Mouse (Mus musculus): ENCODE measurements around the gene Adamts15. TPM values are rescaled to one million over a fixed set of nuclear protein-coding genes. Genes with fewer than 3 reads are reported as not detected.
A peak's percentile ranks its signal among the peaks of the same experiment; 100 is the strongest.

Adamts15 gene
- not detected in 2 replicates for total RNA-seq (2015; ENCODE audit: low replicate concordance)
- total RNA-seq (2017; ENCODE audit: low replicate concordance) = 0.13 TPM in 1 of 2 replicates, not detected in the other

DNA sequence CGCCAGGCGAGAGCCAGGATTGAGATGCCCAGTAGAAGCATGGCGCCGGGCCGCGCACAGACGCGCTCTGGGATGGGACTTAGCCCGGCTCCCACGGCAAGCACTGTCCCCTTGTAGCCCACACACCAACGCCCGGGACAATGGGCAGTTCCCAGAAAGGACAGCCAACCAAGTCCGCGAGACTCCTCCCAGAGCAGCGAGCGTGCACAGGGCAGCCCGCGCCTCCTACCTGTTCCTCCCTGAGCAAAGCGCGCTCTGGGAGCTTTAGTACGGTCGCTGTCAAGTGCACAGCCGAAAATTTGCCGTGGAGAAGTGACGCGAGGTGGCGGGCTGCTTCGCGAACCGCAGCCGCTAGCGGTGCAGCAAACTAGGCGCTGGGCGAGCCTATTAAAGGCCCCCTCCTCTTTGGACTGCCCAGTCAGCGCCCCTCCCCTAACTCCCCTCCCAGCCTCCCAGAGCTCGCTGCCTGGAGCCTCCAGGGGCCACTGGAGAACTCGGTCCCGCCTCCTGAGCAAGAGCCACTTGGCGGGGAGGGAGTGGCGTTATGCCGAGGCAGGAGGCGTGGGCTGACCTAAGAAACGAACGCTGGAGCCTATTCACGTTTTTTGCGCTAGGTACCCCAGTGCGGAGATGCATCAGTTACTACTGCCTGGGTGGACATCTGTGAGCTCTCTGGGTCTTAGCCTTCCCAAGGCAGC lies at the start of gene Adamts15:
Gene Adamts15 (minus strand): TSS at position 256 of the 698 bp plus-strand sequence.
- ATAC-seq (replicated peaks; ENCODE audit: low FRiP score, poor library complexity, severe bottlenecking) = no peak

DNA sequence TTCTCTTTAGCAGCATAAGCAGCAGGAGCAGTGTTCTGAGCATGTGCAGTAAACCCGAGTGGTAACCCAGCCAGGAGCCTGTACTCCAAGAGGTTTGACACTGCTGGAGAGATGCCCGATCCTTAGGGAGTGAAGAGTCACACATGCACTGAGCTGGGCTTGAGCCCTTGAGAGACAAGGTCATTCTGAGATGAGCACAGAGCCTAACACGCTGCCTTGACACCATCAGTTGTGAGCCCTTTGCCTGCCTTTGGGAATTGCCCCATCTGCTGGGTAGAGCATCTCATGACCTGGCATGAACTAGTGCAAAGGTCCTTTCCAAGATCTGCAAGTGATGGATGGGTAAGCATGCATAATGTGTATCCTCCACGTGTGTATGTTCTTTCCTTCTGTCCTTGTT lies 49.7 kb upstream of the Adamts15 start:
- no peak for ATAC-seq (replicated peaks; ENCODE audit: low FRiP score, poor library complexity, severe bottlenecking)

DNA sequence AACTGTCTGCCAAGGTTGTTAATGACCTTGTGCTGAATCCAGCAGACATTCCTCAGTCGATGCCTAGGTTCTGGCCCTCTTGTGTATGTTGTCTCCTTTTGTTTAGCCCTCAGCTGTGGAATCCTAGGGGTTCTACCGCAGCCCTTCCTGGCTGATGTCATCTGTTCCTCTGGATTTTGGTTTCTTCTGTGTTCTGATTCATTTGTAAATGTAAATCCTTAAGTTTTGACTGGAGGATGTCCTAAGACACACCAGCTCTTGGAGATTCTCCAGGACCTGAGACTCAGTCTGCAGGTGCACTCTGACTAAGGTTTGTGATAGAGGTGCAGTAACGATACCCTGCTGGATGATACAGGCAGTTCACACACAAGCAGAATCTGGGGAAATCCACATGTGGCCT lies 47.7 kb upstream of the Adamts15 start:
- ATAC-seq (replicated peaks; ENCODE audit: low FRiP score, poor library complexity, severe bottlenecking) = no peak

DNA sequence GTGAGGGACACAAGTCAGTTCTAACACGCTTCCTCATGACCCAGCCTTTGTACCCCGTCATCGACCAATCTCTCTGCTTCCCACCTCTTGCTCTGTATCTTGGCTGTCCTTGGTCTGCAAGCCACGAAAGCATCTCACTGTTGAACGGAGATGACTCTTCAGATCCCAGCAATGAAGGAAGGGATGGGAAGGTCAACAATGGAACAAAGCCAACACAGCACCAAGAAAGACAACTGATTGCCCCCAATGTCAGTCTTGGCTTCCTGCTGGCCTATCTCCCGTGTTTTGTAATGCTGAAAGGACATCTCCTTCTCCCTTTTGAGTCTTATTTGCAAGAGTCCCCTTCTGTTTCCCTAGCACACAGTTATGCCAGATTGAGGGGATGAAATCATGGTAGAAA lies 45.9 kb upstream of the Adamts15 start:
- ATAC-seq (replicated peaks; ENCODE audit: low FRiP score, poor library complexity, severe bottlenecking) = no peak

DNA sequence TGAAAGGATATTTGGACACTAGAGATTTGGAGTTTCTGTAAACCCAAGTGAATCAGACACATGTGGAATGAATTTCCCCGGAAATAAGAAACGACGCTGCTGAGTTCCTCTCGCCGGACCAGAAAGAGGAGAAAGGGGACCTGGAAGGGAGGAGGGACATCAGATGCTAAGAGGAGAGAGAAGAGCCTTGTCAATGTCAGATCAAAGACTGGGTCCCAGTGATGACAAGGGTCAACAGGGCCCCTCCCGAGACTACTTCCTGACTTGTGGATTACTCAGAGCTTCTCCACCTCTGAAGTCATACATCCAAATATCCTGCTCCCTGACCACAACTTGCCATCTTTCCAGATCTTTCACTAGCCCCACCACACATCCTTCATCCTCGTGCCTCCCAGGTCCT lies 44.6 kb upstream of the Adamts15 start:
- ATAC-seq (replicated peaks; ENCODE audit: low FRiP score, poor library complexity, severe bottlenecking) = no peak

DNA sequence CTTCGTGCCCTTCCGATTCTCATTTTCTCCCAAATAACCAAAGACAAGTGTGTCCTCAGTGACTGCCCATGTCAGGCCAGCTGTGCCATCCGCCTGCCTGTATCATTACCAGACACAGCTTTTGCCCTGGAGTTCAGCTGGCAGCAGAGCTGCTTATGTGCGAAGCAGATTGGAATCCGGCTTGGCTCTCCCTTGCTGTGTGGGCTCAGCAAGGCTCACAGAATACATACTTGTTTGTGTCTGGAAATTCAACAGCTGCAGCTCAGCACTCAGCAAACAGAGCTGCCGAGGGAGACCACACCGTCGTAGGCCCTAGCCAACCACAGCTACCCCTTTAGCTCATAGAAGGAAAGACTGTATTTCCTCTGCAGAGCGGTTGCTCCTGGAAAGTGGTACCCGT lies 42.4 kb upstream of the Adamts15 start:
- no peak for ATAC-seq (replicated peaks; ENCODE audit: low FRiP score, poor library complexity, severe bottlenecking)

DNA sequence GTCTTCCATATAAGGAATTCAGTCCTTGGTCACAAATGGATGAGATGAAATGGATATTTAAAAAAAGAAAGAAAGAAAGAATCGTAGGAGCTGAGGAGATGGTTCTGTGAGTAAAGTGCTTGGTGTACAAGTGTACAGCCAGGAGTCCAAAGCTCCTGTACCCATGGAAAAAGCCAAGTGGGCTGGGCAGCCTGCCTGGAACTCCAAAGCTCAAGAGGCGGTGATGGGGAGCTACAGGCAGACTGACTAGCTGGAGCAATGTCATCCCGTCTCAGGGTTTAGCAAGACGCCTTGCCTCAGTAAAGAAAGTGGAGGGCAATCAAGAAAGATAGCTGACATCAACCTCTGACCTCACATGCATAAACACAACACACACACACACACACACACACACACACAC lies 41.5 kb upstream of the Adamts15 start:
- no peak for ATAC-seq (replicated peaks; ENCODE audit: low FRiP score, poor library complexity, severe bottlenecking)

DNA sequence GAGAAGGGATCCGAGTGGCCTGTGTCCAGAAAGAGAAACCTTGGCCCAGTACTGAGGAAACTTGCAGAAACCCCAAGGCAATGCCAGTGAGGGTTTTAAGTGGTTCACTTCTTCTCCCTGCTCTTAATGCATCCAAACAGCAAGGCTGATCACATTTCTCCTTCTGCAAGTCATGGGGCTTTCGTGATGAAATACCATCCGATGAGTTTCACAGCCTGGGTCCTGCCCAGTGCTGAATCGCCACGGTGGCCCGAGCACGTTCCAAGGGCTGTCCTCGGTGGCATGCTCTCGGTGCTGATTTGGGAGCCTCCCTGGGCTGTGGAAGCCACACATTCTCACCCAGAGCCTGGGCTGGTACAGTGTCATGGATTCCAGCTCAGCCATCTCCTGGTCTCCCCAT lies 33.0 kb upstream of the Adamts15 start:
- no peak for ATAC-seq (replicated peaks; ENCODE audit: low FRiP score, poor library complexity, severe bottlenecking)

DNA sequence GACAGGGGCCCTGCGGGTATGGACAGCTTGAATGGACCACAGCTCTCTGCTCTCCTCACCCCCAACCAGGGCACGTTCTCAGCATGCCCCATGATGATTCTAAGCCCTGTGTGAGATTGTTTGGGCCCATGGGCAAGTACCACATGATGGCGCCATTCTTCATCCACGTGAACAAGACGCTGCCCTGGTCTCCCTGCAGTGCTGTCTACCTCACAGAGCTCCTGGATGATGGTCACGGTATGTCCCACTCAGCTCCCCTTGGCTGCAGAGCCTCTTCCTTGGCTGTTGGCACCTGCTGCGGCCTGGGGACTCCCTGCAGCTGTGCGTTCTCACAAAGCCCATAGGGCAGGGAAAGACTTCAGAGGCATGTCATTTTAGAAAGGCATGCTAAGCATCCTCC lies 31.0 kb upstream of the Adamts15 start:
- ATAC-seq (replicated peaks; ENCODE audit: low FRiP score, poor library complexity, severe bottlenecking) = no peak

DNA sequence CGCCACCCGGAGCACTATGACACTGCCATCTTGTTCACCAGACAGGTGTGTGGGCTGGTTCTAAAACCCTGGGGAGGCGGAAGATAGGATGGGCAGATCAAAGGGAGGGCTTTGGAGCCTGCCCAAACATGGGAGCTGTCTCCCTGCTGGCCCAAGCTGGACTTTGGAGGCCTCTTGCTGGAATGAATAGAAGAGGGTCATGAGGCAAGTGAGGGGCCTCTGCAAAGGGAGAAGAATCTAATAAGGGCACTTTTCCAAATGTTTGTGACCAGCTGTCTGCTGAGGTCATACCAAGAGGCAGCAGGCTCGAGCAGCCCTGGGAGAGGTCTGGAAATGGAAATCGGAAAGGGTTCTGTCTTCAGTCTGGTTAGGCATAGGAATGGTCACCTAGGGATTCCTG lies 29.2 kb upstream of the Adamts15 start:
- ATAC-seq (replicated peaks; ENCODE audit: low FRiP score, poor library complexity, severe bottlenecking) = no peak

DNA sequence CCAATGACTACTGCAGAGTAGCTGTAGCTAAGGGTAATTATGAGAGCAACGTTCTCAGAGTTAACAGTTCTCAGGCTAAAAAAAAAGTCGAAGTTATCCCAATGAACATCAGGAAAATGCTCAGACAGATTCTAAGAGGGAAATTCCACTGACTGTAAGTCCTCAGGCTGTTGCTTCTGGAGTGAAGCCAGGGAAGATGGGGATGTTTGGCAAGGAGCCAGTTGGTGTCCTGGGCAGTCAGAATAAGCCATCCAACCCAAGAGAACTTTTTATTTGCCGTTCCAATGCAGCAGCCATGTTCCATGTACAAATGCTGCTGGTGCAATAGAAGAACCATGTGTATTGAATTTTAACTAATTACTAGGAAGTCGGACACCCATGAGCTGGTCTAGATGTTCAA lies 28.3 kb upstream of the Adamts15 start:
- ATAC-seq (replicated peaks; ENCODE audit: low FRiP score, poor library complexity, severe bottlenecking) = no peak

DNA sequence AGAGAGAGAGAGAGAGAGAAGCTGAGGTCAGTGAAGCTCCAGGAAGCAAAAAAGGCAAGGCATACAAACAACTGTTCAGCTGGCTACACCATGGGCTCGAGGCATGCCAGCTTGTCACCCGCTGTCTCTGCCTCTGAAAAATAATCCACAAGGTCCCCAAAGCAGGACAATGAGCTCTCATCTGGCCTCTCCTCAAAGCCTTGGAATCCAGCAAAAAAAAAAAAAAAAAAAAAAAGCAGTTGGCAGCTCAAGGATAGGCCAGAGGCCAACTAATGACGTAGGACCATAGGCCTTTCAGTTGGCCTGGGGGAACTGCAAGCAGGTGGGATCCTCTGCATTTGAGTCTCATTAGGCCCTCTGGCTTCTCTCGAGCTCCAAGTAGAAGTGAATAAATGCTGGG lies 27.7 kb upstream of the Adamts15 start:
- ATAC-seq (replicated peaks; ENCODE audit: low FRiP score, poor library complexity, severe bottlenecking) = no peak

DNA sequence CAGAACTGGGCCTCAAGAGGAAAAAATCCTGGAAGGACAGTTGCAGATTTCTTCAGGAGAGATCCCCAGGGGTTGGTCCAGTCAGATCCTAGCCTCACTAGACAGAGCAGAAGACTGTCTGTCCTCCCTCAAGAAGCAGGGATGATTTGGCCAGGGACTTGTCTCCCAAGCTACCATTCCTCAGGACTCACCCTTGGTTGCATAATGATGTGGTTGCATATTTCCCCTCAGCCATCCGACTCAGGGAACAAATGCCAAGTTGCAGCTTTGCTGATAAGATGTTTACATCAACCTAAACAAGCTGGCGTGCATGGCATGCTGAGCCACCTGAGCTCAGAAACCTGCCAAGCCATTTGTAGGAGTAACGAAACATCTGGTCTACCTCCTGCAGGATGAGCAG lies 27.2 kb upstream of the Adamts15 start:
- no peak for ATAC-seq (replicated peaks; ENCODE audit: low FRiP score, poor library complexity, severe bottlenecking)

DNA sequence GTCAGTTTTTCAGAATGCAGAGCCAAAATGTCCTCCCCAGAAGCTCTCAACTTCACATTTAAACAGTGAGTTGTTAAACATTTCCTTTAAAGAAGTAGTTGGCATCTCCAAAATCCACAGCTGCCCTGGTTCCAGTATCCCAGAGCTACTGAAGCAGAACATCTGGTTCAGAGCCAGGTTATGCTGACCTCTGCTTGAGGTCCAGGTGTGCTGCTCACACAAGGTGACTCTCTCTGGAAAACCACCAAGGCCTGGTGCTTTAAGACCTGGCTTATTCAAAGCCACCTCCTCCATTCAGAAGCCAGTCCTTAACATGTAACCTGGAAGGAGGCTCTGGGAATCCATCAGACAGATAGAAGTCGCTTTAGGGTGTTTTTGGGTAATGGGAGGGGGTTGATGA lies 23.0 kb upstream of the Adamts15 start:
- ATAC-seq (replicated peaks; ENCODE audit: low FRiP score, poor library complexity, severe bottlenecking) = no peak

DNA sequence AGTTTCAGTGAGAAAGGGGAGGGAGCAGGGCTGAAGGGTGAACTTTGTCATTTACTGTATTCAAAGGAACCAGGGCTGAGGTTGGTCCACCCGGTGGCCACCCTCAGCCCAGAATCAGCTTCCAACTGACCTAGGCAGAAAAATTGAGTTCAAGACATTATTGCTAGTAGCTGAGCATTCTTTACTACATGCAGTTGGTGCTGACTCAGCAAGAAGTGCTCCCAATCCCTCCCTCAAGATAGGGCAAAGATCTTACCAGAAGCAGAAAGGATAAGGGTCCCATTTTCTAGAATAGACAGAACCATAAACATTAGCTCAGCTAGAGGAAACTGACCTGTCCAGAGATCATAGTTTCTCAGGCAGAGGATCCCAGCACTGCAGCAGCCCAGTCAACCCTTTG lies 22.0 kb upstream of the Adamts15 start:
- no peak for ATAC-seq (replicated peaks; ENCODE audit: low FRiP score, poor library complexity, severe bottlenecking)

DNA sequence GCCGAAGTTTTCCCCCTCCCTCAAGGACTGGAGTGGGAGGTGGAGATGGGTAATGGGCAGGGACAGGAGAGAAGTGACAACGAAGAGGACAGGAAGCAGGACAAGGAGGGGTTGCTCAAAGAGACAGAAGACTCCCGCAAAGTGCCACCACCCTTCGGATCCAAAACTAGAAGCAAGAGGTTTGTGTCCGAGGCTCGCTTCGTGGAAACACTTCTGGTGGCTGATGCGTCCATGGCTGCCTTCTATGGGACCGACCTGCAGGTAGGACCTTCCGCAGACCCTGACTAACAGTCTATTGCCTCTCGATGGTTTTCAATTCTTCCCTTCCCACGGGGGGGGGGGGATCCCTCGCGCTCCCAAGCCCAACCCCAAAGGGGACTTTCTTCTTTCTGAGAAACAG lies 21.1 kb upstream of the Adamts15 start:
- ATAC-seq (replicated peaks; ENCODE audit: low FRiP score, poor library complexity, severe bottlenecking) = no peak

DNA sequence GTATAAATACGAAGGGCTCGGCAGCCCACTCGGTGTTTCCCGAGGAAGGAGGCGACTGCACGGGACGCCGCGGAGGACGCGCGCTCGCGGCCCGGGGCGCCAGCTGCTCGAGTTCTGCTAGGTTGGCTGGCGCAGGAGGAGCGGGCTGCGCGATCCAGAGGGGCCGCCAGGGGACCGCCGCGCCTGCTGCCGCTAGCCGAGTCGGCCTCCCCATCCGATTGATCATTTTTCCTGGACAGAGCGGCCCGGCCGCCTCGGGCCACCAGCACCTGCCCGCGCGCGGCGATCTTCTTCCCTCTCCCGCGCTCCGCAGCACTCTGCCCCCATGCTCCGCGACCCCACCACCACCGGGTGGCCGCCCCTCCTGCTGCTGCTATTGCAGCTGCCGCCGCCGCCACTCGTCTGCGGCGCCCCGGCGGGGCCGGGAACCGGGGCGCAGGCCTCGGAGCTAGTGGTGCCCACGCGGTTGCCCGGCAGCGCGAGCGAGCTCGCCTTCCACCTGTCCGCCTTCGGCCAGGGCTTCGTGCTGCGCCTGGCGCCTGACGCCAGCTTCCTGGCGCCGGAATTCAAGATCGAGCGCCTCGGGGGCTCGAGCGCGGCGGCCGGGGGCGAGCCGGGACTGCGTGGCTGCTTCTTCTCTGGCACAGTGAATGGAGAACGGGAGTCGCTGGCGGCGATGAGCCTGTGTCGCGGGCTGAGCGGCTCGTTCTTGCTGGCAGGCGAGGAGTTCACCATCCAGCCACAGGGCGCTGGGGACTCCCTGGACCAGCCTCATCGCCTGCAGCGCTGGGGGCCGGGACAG lies 20.5 kb upstream of the Adamts15 start, which contains the start of gene Adamts8:
Gene Adamts8 (plus strand): TSS at position 51 of the 802 bp plus-strand sequence.
- ATAC-seq (replicated peaks; ENCODE audit: low FRiP score, poor library complexity, severe bottlenecking) = no peak

DNA sequence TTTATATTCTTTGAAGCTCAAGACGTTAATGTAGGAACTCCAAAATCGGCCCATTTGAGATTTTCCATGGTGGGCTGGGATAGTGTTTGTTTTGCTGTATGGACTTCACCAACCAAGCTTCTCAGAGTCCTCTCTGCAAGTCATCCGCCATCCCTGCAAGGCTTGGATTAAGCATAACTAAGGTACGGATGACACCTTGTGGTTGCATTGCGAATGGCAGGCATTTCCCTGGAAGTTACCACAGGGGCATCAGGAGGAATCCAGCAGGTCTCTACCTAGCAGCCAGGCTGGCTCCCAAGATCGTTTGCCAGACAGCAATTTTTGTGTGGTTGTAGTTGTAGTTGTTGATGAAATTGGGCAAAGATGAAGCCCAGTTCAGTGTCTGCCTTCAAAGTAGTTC lies 18.1 kb upstream of the Adamts15 start:
- ATAC-seq (replicated peaks; ENCODE audit: low FRiP score, poor library complexity, severe bottlenecking) = 0 out of 2 replicates have a peak, but pooled peaks have one; percentile 42

DNA sequence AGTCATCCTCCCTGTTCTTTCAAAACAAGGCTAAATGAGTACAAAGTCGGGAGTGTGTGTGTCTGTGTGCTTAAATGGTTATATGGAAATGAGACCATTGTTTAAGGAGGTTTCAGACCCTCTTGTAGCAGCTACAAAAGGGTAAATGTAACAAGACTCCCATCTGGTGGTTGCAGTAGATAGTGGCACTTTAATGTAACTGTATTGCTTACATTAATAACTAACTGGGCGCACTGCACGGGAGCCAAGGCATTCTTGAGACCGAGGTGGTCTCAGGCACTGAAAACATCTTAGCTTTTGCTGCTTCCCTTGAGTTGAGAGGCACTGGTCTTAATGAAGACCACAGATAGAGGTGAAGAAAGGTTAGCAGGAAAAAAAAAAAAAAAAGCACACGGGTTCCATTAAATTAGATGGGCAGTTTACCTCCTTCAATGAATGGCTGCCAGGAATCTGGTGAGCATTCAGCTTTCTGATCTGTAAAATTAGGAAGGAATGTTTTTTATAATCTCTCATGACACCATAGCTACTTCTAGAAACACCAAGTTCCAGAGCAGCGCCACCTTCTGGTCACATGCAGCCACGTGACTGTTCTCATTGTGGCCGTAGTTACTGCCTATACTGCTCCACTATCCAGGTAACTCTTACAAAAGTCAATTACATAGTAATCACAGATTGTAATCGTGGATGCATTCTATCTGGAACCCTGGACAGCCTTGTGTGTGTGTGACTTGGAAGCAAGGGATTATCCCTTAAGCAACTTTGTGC lies 14.6 kb upstream of the Adamts15 start:
- no peak for ATAC-seq (replicated peaks; ENCODE audit: low FRiP score, poor library complexity, severe bottlenecking)

DNA sequence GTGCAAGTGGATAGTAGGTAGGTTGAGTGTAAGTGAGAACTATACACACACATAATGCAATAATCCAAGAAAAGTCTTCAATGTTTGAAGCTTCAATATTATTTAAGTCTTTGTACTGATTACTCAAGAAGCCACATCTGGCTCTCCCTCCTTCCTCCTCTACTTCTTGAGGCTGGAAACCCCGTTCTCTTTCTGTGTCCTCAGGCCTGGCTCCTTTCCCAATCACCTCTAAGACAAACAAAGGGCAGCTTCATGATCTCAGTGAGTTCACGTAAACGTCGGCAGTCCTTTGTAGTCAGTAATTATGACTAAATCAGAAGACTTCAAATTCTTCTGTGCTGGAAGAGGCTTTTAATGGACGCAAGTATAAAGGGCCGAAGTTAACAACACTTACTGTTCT lies 12.6 kb upstream of the Adamts15 start:
- no peak for ATAC-seq (replicated peaks; ENCODE audit: low FRiP score, poor library complexity, severe bottlenecking)

DNA sequence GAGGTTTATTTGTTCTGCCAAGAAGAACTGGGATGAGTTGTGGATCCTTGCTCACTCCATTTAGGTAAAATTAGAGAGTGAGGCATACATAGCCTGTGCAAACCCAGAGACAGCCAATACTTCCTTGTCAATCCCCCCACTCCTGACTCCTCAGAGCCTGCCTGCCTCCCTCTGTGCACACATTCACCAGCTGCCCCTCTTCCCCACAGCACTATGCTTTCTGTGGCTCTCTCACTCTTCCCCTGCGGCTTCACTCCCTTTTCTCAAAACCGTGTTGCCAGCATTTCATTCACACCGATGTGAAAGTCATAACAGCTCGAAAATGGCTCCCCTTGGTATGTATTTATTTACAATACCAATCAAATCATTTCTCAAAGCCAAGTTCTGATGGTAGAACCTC lies 10.1 kb upstream of the Adamts15 start:
- ATAC-seq (replicated peaks; ENCODE audit: low FRiP score, poor library complexity, severe bottlenecking) = no peak
